Mouse (Mus musculus) liver, postnatal 0 days (tissue): ENCODE results near the gene Acyp2. TPM values are rescaled to one million over a fixed set of nuclear protein-coding genes. Genes with fewer than 3 reads are reported as not detected.
A peak's percentile ranks its signal among the peaks of the same experiment; 100 is the strongest.
"Not testable (repeated sequence)": the region's sequence is repeated elsewhere in the genome, so short reads cannot be mapped to it uniquely, and the experiment has no call there.

Source experiments
- ATAC-seq: fragments of 200-750 bp; cut with Nextera tagmentation; 2 replicates; pipeline ENCODE4 v1.8.0; 2017; ENCODE audit warnings: mild to moderate bottlenecking, moderate library complexity
- DNase-seq: peaks from one replicate; pipeline ENCODE4 v3.0.0-alpha.2; 2016
- H3K27ac ChIP-seq: fragments of 300-500 bp; sonication (generic); 2 replicates; pipeline ENCODE4 v1.5.1; 2014; ENCODE audit warnings: antibody characterized with exemption, moderate library complexity, mild to moderate bottlenecking, low read depth
- H3K27me3 ChIP-seq: fragments of 300-500 bp; sonication (generic); 2 replicates; pipeline ENCODE4 v1.6.1; 2014; ENCODE audit warnings: low read length, control low read depth, mixed read lengths; ENCODE audit not compliant: insufficient read depth
- H3K36me3 ChIP-seq: fragments of 300-500 bp; sonication (generic); replicated peaks from 2 replicates; pipeline ENCODE4 v1.6.1; 2014; ENCODE audit warnings: mild to moderate bottlenecking, control low read depth, low read length, moderate library complexity, mixed read lengths; ENCODE audit not compliant: insufficient read depth
- H3K4me1 ChIP-seq: fragments of 300-500 bp; sonication (generic); 2 replicates; pipeline ENCODE4 v1.6.1; 2014; ENCODE audit warnings: antibody characterized with exemption, mild to moderate bottlenecking, control low read depth; ENCODE audit not compliant: insufficient read depth
- H3K4me2 ChIP-seq: fragments of 300-500 bp; sonication (generic); 2 replicates; pipeline ENCODE4 v1.6.1; 2014; ENCODE audit warnings: low read depth, mild to moderate bottlenecking, low read length, moderate library complexity, mixed read lengths
- H3K4me3 ChIP-seq: fragments of 300-500 bp; sonication (generic); 2 replicates; pipeline ENCODE4 v1.5.1; 2014; ENCODE audit warnings: low read depth, low read length
- H3K9ac ChIP-seq: fragments of 300-500 bp; sonication (generic); replicated peaks from 2 replicates; pipeline ENCODE4 v1.6.1; 2014; ENCODE audit warnings: mild to moderate bottlenecking, moderate library complexity
- H3K9me3 ChIP-seq: fragments of 300-500 bp; sonication (generic); 2 replicates; pipeline ENCODE4 v1.6.1; 2016; ENCODE audit warnings: mild to moderate bottlenecking, control low read depth, low read length, mixed read lengths
- CTCF ChIP-seq: sonication (generic); IDR thresholded peaks from 2 replicates; pipeline ENCODE4 v1.5.1; 2016; ENCODE audit warnings: antibody characterized with exemption, low read depth
- EP300 ChIP-seq: IDR thresholded peaks from 2 replicates; pipeline ENCODE4 v1.6.1; 2016; ENCODE audit warnings: antibody characterized with exemption, low read depth, mild to moderate bottlenecking
- WGBS: fragments of 180-500 bp; shearing (Covaris S2); extraction: QIAGEN DNeasy Blood & Tissue Kit; methylation state at CpG from one replicate; pipeline ENCODE4 v1.1.7; 2014; ENCODE audit not compliant: insufficient replicate concordance; 5-methylcytosine and 5-hydroxymethylcytosine counted together
- polyA plus RNA-seq: library from polyadenylated mRNA; unstranded; fragments of >200 nt; fragmentation: Nextera tagmentation; extraction: Ambion mirVana; gene quantifications from 2 replicates; pipeline ENCODE4 v1.2.1, GENCODE M21; 2015

Gene Acyp2
- polyA plus RNA-seq, 1 experiment from 2014 or later, result 3.9 TPM

DNA sequence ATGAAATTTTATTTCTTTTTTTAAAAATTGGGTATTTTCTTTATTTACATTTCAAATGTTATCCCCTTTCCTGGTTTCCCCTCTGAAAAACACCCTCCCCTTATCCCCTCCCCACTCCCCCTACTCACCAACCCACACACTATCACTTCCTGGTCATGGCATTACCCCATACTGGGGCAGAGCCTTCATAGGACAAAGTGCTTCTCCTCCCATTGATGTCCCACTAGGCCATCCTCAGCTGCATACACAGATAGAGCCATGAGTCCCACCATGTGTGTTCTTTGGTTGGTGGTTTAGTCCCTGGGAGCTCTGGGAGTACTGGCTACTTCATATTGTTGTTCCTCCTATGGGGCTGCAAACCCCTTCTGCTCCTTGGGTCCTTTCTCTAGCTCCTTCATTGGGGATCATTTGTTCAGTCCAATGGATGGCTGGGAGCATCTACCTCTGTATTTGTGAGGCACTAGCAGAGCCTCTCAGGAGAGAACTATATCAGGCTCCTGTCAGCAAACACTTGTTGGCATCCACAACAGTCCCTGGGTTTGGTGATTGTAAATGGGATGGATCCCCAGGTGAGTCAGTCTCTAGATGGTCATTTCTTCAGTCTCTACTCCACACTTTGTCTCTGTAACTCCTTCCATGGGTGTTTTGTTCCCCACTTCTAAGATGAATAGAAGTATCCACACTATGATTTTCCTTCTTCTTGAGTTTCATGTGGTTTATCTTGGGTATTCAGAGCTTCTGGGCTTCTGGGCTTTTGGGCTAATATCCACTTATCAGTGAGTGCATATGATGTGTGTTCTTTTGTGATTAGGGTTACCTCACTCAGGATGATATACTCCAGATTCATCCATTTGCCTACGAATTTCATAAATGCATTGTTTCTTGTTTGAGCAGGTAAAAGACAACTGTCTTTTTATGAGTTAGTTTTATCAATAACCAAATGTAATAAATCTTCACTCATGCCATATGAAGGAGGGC, 27.7 kb downstream of the Acyp2 start:
- DNase-seq, H3K9ac ChIP-seq, H3K36me3 ChIP-seq, H3K9me3 ChIP-seq, H3K4me2 ChIP-seq, H3K4me3 ChIP-seq, H3K27me3 ChIP-seq, H3K27ac ChIP-seq, H3K4me1 ChIP-seq: not testable (repeated sequence)
- peak; percentile 67; the same call in 1 of the 2 replicates for TF ChIP-seq EP300
- 65% methylated on average over 1 of the region's 1 CpGs for WGBS
- ATAC-seq, result peak; percentile 60; the same call in 1 of the 2 replicates

GRCm38 (mm10) chr11:30618235-30618634, 31.2 kb downstream of the Acyp2 start:
- ATAC-seq (no peak), DNase-seq (no peak)
- H3K36me3 ChIP-seq, result no peaks in the 10 kb centered on the region
- H3K9me3 ChIP-seq, result no peaks in the 10 kb centered on the region
- H3K27ac ChIP-seq, result no peak overlapping the region
- no peaks in the 10 kb centered on the region for H3K27me3 ChIP-seq
- H3K4me2 ChIP-seq, result no peak overlapping the region
- no peak overlapping the region for H3K4me3 ChIP-seq
- WGBS, result 76% methylated on average over 4 of the region's 4 CpGs
- H3K4me1 ChIP-seq, result no peaks in the 10 kb centered on the region
- no peak for TF ChIP-seq EP300
- TF ChIP-seq CTCF, result no peak
- H3K9ac ChIP-seq, result no peak overlapping the region

GRCm38 (mm10) chr11:30617571-30618097, 31.8 kb downstream of the Acyp2 start:
- H3K4me1 ChIP-seq, result no peaks in the 10 kb centered on the region
- H3K4me3 ChIP-seq, result no peak overlapping the region
- H3K27ac ChIP-seq, result no peak overlapping the region
- H3K36me3 ChIP-seq, result no peaks in the 10 kb centered on the region
- TF ChIP-seq EP300 (no peak), CTCF (no peak)
- H3K9ac ChIP-seq, result no peak overlapping the region
- H3K4me2 ChIP-seq, result no peak overlapping the region
- ATAC-seq (no peak), DNase-seq (no peak)
- no peaks in the 10 kb centered on the region for H3K9me3 ChIP-seq
- 38% methylated on average over 2 of the region's 2 CpGs for WGBS
- no peaks in the 10 kb centered on the region for H3K27me3 ChIP-seq

- no peaks in the 10 kb centered on the region for H3K9me3 ChIP-seq
- H3K4me2 ChIP-seq, result no peak overlapping the region
- H3K4me1 ChIP-seq, result no peaks in the 10 kb centered on the region
- 56% methylated on average over 1 of the region's 1 CpGs for WGBS
- no peaks in the 10 kb centered on the region for H3K36me3 ChIP-seq
- TF ChIP-seq EP300 (no peak), CTCF (no peak)
- DNase-seq (no peak), ATAC-seq (no peak)
- no peak overlapping the region for H3K4me3 ChIP-seq
- no peak overlapping the region for H3K27ac ChIP-seq
- no peaks in the 10 kb centered on the region for H3K27me3 ChIP-seq
- no peak overlapping the region for H3K9ac ChIP-seq
These were observed 33.4 kb downstream of the Acyp2 start for GRCm38 (mm10) chr11:30615977-30616376.

DNA sequence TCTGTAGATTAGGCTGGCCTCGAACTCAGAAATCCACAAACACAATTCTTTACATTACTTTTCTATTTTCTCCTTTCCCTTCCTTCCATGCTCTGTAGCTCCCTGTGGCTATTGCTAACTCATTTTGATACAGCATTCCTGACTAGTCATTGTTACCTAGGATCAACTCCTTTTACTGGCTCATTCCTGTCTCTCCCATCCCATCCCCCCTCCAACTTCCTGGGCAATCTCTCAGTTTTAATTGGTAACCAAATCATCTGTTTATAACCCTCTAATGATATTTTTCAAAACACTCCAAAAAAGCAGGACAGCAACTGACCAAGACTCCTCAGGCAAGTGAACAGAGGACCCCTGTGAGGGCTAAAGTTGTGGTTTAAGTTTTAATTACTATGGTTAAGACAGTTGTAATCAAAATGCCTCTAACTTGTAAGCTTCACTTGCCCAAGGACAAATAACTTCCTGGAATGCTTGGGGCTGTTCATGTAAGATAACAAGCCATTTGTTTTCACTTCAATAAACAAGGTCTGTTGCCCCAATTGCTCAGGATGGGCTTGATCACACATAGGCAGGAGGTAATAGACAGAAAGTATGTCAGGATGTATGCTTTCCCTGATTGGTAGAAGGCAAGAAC, 35.4 kb downstream of the Acyp2 start:
- Histone ChIP-seq H3K27ac (no peak overlapping the region), H3K36me3 (no peaks in the 10 kb centered on the region), H3K9ac (no peak overlapping the region), H3K4me2 (no peak overlapping the region), H3K9me3 (no peaks in the 10 kb centered on the region), H3K4me3 (no peak overlapping the region), H3K27me3 (no peaks in the 10 kb centered on the region), H3K4me1 (no peaks in the 10 kb centered on the region)
- DNase-seq (no peak), ATAC-seq (no peak)
- TF ChIP-seq EP300 (no peak), CTCF (no peak)
- 59% methylated on average over 1 of the region's 1 CpGs for WGBS

GRCm38 (mm10) chr11:30612699-30613098, 36.7 kb downstream of the Acyp2 start:
- Histone ChIP-seq H3K4me3 (no peak overlapping the region), H3K9me3 (no peaks in the 10 kb centered on the region), H3K27ac (no peak overlapping the region), H3K4me1 (no peaks in the 10 kb centered on the region), H3K27me3 (no peaks in the 10 kb centered on the region), H3K4me2 (no peak overlapping the region), H3K9ac (no peak overlapping the region), H3K36me3 (no peaks in the 10 kb centered on the region)
- ATAC-seq (no peak), DNase-seq (no peak)
- TF ChIP-seq CTCF (no peak), EP300 (no peak)
